Mouse (Mus musculus) frontal cortex, postnatal 14 days (tissue): ENCODE measurements around the gene Car2.
A peak's percentile ranks its signal among the peaks of the same experiment; 100 is the strongest.

Source experiments
- DNase-seq, 2 experiments: peaks; one replicate each; pipeline ENCODE4 v3.0.0; 2022; ENCODE audit warnings: low spot score in 2 of 2

Gene Car2

GRCm38 (mm10) chr3:14886102-14887098 is at the start of gene Car2:
Gene Car2, plus strand, starts transcription at chr3:14886273.
- DNase-seq: peak; percentile 25 to 48

GRCm38 (mm10) chr3:14838936-14839335 is 47.1 kb upstream of the Car2 start:
- no peak for DNase-seq

GRCm38 (mm10) chr3:14839466-14840118 is 46.5 kb upstream of the Car2 start:
- DNase-seq: no peak

- no peak for DNase-seq
These were observed 37.4 kb upstream of the Car2 start for GRCm38 (mm10) chr3:14848587-14849254.

- no peak for DNase-seq
These were observed 32.1 kb upstream of the Car2 start for GRCm38 (mm10) chr3:14853966-14854365.

- no peak for DNase-seq
These were observed 31.6 kb upstream of the Car2 start for GRCm38 (mm10) chr3:14854446-14854845.

GRCm38 (mm10) chr3:14857874-14858273 is 28.2 kb upstream of the Car2 start:
- no peak for DNase-seq

GRCm38 (mm10) chr3:14860291-14860690 is 25.8 kb upstream of the Car2 start:
- DNase-seq: no peak

DNA sequence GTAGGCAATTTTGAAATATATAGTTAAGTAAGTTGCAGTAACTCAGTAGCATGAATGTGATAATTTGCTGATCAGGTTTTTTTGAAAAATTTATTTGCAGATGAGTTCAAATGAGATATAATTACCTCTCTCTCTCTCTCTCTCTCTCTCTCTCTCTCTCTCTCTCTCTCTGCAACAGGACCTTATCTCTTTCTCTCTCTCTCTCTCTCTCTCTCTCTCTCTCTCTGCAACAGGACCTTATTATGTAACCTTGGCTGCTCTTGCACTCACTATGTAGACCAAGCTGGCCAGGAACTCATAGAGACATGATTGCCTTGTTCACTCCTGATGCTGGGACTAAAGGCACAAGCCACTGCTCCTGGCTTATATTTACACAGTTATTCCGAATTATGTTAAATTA is 24.9 kb upstream of the Car2 start:
- DNase-seq: no peak

DNA sequence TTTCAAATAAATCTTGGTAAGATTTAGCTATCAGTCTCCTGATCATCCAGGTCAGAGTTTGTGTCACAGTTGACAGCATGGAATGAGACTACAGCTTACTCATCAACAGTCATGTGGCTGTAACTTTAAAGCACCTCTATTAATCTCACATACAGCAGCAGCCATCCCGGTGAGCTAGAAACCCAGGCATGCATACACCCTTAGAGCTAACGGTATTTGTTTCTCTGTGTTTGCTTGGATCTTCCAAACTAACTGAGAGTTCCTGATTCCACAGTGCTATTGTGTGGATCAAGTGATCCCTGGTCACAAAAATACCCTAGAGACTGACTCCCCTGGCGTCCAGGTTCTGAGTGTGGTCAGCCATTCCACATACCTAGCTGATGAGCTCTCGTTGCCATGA is 24.3 kb upstream of the Car2 start:
- no peak for DNase-seq

GRCm38 (mm10) chr3:14862654-14863021 is 23.4 kb upstream of the Car2 start:
- no peak for DNase-seq

DNA sequence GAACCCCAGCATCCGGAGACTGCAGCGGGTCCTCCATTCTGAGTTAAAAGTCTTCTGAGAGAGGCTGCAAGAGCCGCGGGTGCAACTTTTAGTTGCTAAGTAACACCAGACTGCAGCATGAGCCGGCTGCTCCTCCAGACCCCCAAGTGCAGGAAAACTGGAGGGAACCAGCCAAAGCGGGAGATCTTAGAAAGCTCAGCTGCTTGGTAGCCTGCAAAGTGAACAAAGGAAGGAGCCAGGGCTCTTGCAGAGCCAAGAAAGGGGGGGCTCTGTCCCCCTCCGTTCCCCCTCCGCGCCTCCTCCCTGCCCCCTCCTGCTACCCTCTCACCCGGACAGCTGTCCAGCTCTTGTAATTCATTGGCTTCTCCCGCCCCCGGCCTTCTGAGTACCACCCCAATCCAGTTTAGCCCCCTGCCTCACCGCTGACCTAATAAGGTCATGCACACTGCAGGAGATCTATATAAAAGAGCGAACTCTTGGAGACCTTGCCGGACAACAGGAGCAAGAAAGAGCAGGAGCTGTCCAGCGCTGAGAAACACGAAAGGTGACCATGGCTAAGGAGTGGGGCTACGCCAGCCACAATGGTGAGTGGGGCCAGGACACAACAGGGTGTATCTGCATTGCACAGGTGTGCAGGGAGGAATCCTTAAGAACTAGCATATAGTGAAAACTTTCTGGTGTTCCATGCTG is 22.9 kb upstream of the Car2 start, which contains the start of gene Car3:
Car3 (plus strand) TSS at position 491 of the 690 bp plus-strand sequence.
- no peak for DNase-seq

DNA sequence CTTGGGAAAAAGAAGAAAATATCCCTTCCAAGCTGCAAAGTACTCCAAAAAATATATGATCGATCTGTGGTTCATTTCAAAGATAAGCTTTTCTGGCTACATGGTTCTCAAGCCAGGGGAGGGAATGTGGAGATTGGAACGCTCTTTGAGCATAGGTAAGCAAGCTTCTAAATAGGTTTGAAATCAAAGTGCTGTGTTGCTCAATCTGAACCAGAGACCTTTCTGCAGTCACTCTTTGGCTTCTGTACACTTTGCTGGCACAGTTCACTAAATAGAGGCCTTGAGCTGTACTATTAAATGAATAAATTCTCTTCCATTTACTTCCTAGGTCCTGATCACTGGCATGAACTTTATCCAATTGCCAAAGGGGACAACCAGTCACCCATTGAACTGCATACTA is 22.2 kb upstream of the Car2 start:
- DNase-seq: no peak

DNA sequence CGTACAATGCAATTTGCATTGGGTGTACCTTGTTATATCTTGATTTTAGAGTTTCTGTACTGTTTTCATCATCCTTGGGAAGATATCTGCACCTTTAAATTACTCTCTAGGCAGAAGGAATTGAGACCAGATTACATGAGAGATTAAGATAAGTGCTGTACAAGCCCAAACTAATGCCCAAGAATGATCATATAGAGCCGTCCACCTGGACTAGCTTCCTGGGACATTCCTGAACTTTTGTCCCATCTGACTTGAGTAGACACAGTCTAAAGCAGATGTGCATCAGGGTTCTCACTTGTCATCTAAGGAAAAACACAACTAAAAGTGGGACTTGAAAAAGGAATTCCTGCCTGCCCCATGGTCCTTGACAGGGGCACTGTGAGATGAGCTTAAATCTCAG is 20.1 kb upstream of the Car2 start:
- DNase-seq: no peak

- DNase-seq: peak in 1 of 2 experiments; percentile 52
These were observed 16.3 kb upstream of the Car2 start for GRCm38 (mm10) chr3:14869779-14870178.

DNA sequence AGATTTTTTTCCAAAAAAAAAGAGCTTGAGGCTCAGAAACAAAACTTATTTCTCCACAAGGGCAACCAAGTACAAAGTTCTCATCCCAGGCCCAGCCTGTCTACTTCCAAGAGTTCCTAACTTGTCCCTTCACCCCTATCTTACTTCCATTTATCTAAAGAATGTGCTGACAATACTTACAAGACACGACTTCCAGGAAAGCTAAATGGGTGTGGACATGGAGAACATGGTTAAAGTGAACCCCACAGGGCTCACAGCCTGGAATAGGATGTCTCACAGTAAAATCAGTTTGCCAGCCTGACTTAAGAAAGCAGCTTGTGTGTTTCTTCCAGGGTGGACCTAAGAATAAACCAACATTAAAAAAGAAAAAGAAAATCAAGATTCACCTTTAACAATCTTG is 15.5 kb upstream of the Car2 start:
- no peak for DNase-seq

DNA sequence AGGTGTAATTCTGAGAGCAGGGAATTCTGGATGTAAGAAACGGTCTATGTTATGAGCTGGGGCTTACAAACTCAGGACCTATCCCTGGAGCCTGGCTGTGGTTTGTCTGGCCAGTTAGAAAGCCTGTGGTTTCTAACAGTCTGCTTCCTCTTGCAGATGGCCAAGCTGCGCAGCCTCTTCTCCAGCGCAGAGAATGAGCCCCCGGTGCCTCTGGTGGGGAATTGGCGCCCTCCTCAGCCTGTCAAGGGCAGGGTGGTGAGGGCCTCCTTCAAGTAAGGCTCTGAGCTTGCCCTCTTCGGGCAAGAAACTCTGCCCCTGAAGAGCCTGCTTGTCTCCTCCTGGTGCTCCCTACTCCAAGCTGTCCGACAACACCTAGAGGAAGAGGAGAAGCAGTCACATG is 14.7 kb upstream of the Car2 start:
- DNase-seq: no peak

DNA sequence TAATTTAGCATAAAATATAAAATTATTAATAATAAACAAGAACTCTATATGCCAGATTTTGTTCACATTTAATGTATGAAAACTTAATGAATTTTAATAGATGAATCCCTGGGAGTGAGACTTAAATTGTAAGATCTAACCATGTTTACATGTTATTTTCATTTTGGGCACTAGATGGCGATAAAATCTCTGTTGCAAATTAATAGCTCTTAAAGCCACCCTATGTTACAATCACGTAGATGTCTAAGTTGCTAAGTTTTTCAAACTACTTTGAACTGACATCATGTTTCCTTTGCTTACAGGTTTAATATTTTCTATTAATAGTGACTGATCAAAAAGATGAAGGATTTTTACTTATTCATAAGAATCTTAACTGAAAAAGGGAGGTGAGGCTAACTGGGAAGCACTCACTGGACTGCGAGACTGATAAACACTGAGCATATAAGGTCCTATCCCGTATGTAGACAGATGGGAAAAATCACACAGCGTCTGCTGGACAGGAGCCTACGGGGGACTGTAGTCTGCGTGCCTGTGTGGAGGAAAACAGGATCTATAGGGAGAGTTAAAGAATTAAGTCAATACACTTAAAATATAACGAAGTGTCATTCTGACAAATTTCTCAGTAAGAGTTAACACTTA is 11.6 kb upstream of the Car2 start:
- DNase-seq: no peak

DNA sequence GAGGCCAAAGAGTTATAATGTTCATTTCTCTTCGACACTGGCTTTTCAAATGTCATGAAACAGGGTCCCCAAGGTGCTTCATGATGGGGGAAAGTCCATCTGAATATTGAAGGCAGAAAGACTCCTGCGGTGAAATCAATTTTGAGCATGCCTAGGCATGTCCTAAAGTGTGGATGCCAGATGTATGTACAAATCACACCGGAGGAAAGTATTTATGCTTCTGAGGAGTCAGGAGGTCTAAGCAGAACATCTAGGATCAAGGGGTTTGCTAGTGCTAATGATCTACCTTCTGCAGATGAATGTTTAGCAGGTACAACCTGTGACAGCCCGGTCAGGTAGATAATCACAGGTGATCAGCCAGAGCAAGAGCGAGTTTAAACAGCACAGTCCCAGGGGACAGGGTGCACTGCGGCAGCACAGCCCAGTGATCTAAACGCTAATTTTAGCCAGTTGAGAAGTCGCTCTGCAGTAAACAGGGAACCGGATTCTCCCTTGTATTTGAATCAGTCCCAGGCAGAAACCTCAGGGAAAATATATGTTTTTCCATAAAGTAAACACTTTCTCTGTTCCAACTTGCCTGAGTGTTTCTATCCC is 9.7 kb upstream of the Car2 start:
- DNase-seq: no peak

DNA sequence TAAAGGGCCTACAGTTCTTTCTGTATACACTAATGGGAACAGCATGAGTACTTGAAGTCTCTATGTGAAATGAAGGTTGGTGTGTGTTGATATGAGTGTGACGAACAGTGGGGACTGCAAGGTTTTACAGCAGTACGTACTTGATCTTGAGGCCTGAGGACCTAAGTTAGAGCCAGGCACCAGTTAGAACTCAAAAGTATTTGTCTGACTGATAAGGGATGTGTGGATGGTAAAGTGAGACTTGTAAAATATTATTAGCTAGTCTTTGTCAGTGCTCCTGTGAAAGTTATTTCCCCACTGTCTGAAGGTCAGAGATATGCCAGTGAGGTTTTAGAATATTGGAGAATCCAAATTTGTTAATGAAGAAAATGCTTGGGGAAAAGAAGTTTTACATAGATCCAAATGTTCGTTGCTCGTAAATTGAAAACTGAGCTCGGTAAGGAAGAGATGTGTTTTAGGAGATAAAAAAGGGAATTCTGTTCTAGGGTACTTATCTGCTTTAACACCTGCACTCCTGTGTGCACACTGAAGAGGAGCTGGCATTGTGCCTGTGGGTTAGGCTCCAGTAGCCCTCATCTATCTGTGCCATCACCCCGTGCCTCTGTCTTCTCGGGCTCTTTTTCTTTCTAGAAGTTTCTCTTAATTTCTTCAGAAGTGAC is 8.7 kb upstream of the Car2 start:
- no peak for DNase-seq
